Mouse (Mus musculus): Measurements from ENCODE around the gene Ripk3. TPM values are rescaled to one million over a fixed set of nuclear protein-coding genes. Genes with fewer than 3 reads are reported as not detected.

The Ripk3 gene
- total RNA-seq, 1 experiment from 2014 or later = 2.9 TPM

DNA sequence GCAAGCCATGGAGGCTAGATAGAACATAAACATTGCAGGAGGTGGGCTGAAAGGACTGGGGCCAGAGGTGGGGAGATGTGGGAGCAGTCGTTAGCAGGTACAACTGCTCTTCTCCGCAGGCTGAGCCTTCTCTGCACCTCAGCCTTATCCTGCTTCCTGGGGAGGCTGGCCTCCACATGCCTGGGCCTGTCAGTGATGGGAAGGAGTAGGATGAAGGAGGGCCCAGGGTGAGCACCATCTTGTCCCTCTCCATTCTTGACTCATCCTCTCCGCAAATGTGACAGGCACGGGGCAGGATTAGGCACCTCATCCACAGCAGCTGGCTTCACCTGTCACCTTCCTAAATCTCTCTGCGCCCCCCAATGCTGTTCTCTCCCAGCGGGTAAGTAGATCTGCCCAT lies 27.5 kb downstream of the Ripk3 start, which contains the start of gene Ltb4r2:
Ltb4r2 (plus strand) TSS at position 266 of the 400 bp plus-strand sequence.
- DNase-seq = no peak

DNA sequence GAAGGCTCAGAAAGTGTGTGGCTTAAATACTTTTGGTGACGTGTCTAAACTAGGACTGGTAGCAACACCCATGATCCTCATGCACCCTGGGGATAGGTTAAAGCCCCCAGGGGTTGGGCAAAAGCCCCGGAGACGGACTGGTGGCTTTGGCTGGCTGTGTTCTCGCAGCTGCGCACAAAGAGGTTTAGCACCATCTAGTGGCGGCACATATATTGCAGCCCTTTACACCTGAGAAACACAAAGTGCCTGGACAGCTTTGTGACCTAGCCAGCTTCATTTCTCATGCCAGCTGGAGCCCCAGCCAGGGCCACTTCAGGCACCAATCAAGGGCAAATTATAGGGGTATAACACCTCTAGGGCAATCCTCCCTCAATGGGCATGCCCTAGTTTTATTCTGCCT lies 28.5 kb downstream of the Ripk3 start:
- DNase-seq = peak; percentile 80

DNA sequence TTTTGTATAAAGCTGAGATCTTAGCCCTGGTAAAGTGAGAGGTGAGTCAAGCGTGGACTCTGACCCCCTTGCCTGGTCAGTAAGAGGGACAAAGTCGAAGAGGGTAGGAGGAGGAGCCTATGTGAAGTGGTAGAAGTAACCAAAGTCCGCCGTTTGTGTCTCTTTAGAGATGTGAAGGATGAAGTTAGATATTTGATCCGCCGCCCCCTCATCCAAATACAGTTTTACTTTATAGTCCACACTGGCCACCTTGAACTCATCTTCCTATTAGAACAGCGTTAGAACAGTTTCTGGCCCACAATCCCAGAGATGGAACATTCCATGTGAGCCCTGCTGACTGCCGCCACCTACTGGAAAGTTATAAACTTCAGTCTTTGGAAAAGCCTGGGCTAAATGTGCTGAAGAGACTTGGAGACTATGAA lies 30.3 kb downstream of the Ripk3 start, which contains the start of gene Cideb:
Cideb (minus strand) TSS at position 96 of the 422 bp plus-strand sequence.
- DNase-seq = no peak

DNA sequence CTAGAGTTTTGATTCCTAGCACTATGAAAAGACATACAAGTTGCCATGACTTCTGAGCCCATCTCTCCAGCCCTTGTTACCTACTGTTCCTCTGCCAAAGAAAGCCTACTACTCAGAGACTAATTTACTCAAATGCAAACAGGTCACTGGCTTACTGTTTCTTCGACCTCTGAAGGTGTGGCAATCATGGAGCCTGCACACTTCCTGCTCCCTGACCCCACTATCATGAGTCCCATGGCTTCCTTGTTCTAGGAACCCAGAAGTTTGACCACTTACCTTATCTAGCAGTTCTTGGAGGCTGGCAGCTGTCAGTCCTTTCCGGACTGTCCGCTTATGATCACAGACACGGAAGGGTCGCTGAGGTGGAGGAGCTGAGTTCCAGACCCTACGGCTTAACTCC lies 31.1 kb downstream of the Ripk3 start:
- no peak for DNase-seq

DNA sequence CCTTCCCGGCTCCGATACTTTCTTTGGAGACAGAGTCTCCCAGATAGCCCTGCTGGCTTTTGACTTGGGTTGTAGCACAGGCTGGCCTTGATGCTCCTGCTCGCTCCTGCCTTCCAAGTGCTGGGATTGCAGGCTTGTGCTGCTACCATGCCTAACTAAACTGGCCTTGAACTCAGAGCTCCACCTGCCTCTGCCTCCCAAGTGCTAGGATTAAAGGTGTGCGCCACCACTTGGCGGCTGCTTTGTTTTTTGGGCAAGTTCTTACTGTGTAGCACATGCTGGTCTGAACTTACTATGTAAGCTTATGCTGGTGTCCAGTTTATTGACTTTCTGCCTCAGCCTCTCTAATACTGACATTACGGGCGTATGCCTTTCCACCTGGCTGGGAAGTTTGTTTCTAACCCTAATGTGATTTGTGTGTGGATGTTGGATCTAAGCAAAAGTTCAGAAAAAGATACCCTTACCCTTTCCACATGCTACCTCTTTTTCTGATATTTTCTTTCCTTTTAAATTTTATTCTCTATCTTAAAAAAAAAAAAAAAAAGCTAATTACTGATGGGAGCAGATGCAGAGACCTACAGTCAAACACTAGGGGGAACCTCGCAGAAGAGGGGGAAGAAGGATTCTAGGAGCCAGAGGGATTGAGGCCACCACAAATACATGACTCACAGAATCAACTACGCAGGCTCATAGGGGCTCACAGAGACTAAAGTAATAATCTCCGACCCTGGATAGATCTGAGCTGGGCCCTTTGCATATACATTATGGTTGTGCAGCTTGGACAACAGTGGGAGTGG lies 41.4 kb downstream of the Ripk3 start:
- no peak for DNase-seq

DNA sequence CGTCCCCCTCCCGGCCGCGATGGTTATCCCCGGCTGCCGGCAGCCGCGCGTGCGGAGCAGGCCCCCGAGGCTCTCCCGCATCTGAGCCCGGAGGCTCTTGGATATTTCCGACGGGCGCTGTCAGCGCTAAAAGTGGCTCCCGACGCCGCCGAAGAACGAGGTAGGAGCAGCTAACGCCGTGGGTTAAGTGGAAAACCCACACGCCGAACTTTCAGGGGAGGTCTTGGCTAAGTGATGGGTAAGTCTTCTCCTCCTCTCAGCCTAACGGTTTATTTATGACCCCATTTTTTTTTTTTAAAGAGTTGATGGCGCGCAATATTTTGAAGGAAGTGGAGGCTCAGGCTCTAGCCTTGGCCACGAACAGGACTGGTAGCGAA lies 42.8 kb downstream of the Ripk3 start:
- DNase-seq = no peak

DNA sequence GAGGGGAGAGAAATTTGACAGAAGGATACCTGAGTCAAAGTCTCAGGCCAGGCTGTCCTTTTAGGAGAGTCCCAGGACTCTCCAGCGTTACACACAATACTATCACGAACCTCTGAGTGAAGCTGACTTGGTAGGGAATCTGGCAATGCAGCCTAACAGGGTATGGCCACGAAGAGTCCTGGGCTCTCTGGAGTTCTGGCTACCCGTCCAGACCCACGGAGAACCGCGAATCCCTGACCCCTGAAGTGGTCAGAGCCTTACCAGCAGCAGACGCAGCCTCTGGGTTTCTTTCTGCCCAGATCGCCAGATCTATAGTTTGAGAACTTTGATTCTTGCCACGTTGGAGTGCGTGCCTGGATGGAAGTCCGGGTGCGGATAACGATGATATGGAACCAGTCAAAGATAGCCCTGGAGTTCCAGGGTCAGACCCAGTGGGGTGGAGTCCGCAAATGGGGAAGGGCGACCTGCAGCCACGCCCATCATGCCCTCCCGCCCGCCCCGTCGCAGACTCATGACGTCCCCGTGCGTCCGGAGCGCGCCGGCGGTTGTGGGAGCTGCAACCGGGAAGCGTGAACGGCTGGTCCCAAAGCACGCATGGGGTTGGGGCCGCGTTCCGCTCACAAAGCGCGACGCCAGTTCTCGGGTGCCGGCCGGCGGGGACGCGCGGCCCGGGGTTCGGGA lies 43.3 kb downstream of the Ripk3 start, which contains the start of the genes Dhrs1 and Nop9:
Dhrs1 (minus strand) TSS at position 511 of the 681 bp plus-strand sequence.
Nop9 (plus strand) TSS at position 514 of the 681 bp plus-strand sequence.
- DNase-seq = peak; percentile 90

DNA sequence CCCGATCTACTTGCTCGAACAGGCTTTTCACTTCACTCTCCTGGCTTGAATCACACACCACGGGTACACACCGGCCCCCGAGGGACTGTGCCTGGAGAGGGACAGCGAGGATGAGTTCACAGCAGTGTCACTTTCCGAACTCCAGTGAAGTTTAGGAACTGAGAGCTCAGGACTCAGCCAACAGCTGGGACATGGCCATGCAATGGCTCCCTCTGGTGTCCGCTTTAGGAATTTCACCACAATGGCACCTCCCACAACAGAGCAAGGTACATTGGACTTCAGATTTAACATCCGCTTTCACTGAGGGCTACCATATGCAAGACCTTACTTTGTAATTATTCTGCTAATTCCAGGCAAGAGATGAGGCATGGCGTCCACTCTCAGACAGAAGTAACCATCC lies 45.0 kb downstream of the Ripk3 start:
- peak; percentile 83 for DNase-seq

DNA sequence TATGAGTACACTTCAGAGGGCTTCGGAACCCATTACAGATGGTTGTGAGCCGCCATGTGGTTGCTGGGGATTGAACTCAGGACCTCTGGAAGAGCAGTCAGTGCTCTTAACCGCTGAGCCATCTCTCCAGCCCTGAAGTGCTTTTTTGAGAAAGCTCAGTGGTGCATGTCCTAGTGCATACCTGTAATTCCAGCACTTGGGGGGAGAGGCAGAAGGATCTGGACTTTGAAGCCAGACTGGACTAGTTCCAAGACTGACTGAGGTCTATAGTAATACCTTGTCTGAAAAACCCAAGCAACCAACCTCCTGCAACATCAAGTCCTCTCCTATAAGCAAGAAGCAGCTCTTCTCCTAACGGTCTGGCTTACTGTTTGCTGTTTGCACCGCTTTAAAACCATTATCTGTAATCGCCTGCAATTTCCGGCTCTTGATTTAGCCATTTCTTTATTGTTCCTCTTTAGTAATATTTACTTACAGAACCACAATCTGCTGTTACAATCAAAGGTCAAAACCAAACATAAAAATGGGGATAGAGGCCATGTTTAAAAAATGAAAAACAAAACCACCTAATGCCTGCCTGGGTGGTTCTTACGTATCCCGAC lies 51.5 kb downstream of the Ripk3 start:
- DNase-seq = no peak

DNA sequence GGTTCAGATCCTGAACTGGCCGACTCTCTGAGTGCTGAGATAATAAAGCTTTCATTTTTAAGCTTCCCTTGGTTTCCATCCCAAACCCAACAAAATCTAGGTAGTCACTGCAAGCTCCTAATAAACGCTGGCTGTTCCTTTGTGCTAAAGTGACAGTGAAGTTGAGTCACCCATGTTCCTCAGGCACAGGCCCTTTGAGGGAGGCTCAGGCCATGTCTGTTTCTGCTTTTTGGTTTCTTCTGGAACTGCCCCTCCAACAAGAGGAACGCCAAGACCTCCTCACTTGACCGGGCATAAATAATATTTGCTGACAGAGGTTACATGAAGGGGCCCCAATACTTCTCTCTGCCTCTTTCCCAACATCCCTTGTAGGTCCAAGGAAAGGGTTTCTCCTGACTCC lies 52.9 kb downstream of the Ripk3 start:
- no peak for DNase-seq

DNA sequence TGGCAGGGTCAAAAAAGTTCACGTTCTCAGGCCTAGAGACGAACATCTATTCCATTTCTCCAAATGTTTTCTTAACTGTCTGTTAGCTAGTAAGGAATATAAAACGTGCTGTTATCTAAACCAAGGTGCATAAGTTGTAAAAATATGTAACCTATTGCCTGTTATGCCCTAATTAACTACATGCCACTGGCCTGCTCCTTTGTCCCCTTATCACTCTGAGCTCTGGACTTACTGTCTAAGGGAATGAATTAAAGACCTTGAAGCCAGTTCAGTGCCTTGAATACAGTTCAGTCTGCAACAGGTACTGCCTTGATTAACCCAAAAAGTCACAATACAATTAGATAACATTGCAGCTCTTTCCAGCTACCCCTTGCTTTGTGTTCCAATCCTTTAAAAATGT lies 53.3 kb downstream of the Ripk3 start:
- no peak for DNase-seq

Other genes starting within 250 kb of the Ripk3 start
- 33.9 and 46.2 TPM in 2 replicates for gene Pck2, start 248.6 kb downstream of the Ripk3 start, total RNA-seq (2021)
- gene Dcaf11, start 228.9 kb downstream of the Ripk3 start, total RNA-seq (2021) = 131 and 160 TPM in 2 replicates
- 2.6 TPM in 1 of 2 replicates, not detected in the other for gene A730061H03Rik, start 228.5 kb downstream of the Ripk3 start, total RNA-seq (2021)
- 1.7 and 2.6 TPM in 2 replicates for gene Fitm1, start 213.2 kb downstream of the Ripk3 start, total RNA-seq (2021)
- 328 and 383 TPM in 2 replicates for gene Psme1, start 210.7 kb downstream of the Ripk3 start, total RNA-seq (2021)
- gene Emc9, start 203.6 kb downstream of the Ripk3 start, total RNA-seq (2021) = 34.5 and 61.6 TPM in 2 replicates
- gene Psme2, start 197.8 kb downstream of the Ripk3 start, total RNA-seq (2021) = 357 and 368 TPM in 2 replicates
- 37.4 and 49.3 TPM in 2 replicates for gene Rnf31, start 197.2 kb downstream of the Ripk3 start, total RNA-seq (2021)
- gene Irf9, start 185.3 kb downstream of the Ripk3 start, total RNA-seq (2021) = 24.2 and 24.8 TPM in 2 replicates
- gene Rec8, start 170.8 kb downstream of the Ripk3 start, total RNA-seq (2021) = 13.6 TPM in 2 replicates
- gene Ipo4, start 152.9 kb downstream of the Ripk3 start, total RNA-seq (2021) = 100 and 141 TPM in 2 replicates
- gene Gm49378, start 151.0 kb downstream of the Ripk3 start, total RNA-seq (2021) = 2.4 and 2.5 TPM in 2 replicates
- 81.1 and 98.6 TPM in 2 replicates for gene Tm9sf1, start 145.1 kb downstream of the Ripk3 start, total RNA-seq (2021)
- 2.6 and 2.9 TPM in 2 replicates for gene Tssk4, start 138.7 kb downstream of the Ripk3 start, total RNA-seq (2021)
- 73.5 and 88.6 TPM in 2 replicates for gene Mdp1, start 128.4 kb downstream of the Ripk3 start, total RNA-seq (2021)
- 28.0 and 32.2 TPM in 2 replicates for gene Gmpr2, start 116.9 kb downstream of the Ripk3 start, total RNA-seq (2021)
- 347 and 352 TPM in 2 replicates for gene Nedd8, start 116.7 kb downstream of the Ripk3 start, total RNA-seq (2021)
- 30.0 and 36.4 TPM in 2 replicates for gene Tinf2, start 107.0 kb downstream of the Ripk3 start, total RNA-seq (2021)
- gene Tgm1, start 74.9 kb downstream of the Ripk3 start, total RNA-seq (2021) = not detected in 2 replicates
- gene Rabggta, start 66.6 kb downstream of the Ripk3 start, total RNA-seq (2021) = 23.7 and 28.1 TPM in 2 replicates
- 75.8 and 77.4 TPM in 2 replicates for gene Dhrs1, start 43.2 kb downstream of the Ripk3 start, total RNA-seq (2021)
- 20.9 and 24.4 TPM in 2 replicates for gene Nop9, start 43.2 kb downstream of the Ripk3 start, total RNA-seq (2021)
- gene Cideb, start 30.4 kb downstream of the Ripk3 start, total RNA-seq (2021) = 0.79 and 2.9 TPM in 2 replicates
- gene Ltb4r2, start 27.4 kb downstream of the Ripk3 start, total RNA-seq (2021) = 0.12 TPM in 1 of 2 replicates, not detected in the other
- not detected in 2 replicates for gene Ltb4r1, start 22.9 kb downstream of the Ripk3 start, total RNA-seq (2021)
- 8.0 and 10.2 TPM in 2 replicates for gene Adcy4, start 4.8 kb downstream of the Ripk3 start, total RNA-seq (2021)
- 19.9 and 30.5 TPM in 2 replicates for gene Nfatc4, start 34.3 kb upstream of the Ripk3 start, total RNA-seq (2021)
- 10.7 and 13.5 TPM in 2 replicates for gene Nynrin, start 65.1 kb upstream of the Ripk3 start, total RNA-seq (2021)
- 0.15 and 0.24 TPM in 2 replicates for gene Cbln3, start 95.5 kb upstream of the Ripk3 start, total RNA-seq (2021)
- 21.6 and 25.5 TPM in 2 replicates for gene Khnyn, start 96.1 kb upstream of the Ripk3 start, total RNA-seq (2021)
- 58.1 and 62.6 TPM in 2 replicates for gene Sdr39u1, start 111.4 kb upstream of the Ripk3 start, total RNA-seq (2021)
- 0.49 and 1.2 TPM in 2 replicates for gene Cma1, start 155.8 kb upstream of the Ripk3 start, total RNA-seq (2021)
- gene Cma2, start 162.1 kb upstream of the Ripk3 start, total RNA-seq (2021) = not detected in 2 replicates
- gene Mcpt1, start 229.1 kb upstream of the Ripk3 start, total RNA-seq (2021) = not detected in 2 replicates
- gene Mcpt9, start 241.6 kb upstream of the Ripk3 start, total RNA-seq (2021) = not detected in 2 replicates

Measured in adrenal gland, postnatal 25 days (tissue).